Mouse (Mus musculus): ENCODE data around the gene Il3.

- TF ChIP-seq CTCF (IDR thresholded peaks at IDR 0.05; ENCODE audit: low read depth) (no peak), EP300 (IDR thresholded peaks at IDR 0.05; ENCODE audit: low read depth) (no peak)
These were observed 45.5 kb upstream of the Il3 start for GRCm38 (mm10) chr11:54312603-54313002.
